Mouse (Mus musculus) lung, postnatal 0 days (tissue): Measurements from ENCODE around the gene Serpina12.

Experiments used
- CTCF ChIP-seq: IDR thresholded peaks from 2 replicates; pipeline ENCODE4 v1.5.1; 2016; ENCODE audit warnings: antibody characterized with exemption, mild to moderate bottlenecking
- EP300 ChIP-seq: IDR thresholded peaks from 2 replicates; pipeline ENCODE4 v1.6.1; 2016; ENCODE audit warnings: antibody characterized with exemption, mild to moderate bottlenecking, control low read depth

GRCm38 (mm10) chr12:104057531-104057930 is 13.3 kb upstream of the Serpina12 start:
- TF ChIP-seq CTCF (no peak), EP300 (no peak)
